Mouse (Mus musculus) liver, embryonic 14 days (tissue): ENCODE data around the gene Npcd. TPM values are rescaled to one million over a fixed set of nuclear protein-coding genes. Genes with fewer than 3 reads are reported as not detected.

Source experiments
- polyA plus RNA-seq: library from polyadenylated mRNA; depleted of rRNA; stranded (reverse); fragments of >200 nt; gene quantifications from 2 replicates; pipeline ENCODE4 v1.2.3, GENCODE M21; 2012; rRNA removed

Gene Npcd
- 0.03 TPM in 1 of 2 replicates, not detected in the other for polyA plus RNA-seq

DNA sequence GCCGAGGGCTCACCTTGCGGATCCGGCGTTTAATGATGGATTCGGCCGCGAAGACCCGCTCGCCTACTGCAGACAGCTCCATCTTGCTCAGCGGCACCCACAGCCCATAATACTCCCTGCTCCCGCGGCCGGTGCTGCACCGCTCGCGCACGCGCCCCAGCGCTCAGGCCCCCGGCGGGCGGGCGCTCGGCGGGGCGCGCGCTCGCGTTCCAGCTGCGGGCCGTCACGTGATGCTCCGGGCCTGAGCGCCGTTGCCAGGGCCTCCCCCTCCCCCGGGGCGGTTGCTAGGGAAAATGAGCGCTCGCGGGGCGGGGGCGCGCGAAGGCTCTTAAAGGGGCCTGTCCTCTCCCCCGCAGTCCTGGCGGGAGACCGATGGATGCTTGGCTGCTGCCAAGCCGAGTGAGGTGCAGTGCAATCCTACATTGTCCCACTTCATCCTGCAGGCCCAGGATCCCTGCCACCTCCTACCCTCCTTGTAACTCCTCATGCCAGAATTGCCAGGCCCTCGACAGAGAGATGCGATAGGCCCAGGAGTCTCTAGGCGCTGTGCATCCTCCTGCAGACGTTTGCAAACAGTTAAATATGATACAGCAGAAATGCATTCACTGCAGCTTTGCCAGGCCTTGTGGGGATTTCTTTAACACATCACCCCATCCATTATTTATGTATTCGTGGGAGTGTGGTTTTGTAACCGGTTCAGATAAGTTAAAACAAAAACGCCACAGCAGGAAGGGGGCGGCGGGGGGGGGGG lies at the start of gene Npcd, which contains the start of gene Cbx6:
TSS of gene Npcd (minus strand) at position 108 of the 751 bp plus-strand sequence.
TSS of gene Cbx6 (minus strand) at position 559 of the 751 bp plus-strand sequence.

DNA sequence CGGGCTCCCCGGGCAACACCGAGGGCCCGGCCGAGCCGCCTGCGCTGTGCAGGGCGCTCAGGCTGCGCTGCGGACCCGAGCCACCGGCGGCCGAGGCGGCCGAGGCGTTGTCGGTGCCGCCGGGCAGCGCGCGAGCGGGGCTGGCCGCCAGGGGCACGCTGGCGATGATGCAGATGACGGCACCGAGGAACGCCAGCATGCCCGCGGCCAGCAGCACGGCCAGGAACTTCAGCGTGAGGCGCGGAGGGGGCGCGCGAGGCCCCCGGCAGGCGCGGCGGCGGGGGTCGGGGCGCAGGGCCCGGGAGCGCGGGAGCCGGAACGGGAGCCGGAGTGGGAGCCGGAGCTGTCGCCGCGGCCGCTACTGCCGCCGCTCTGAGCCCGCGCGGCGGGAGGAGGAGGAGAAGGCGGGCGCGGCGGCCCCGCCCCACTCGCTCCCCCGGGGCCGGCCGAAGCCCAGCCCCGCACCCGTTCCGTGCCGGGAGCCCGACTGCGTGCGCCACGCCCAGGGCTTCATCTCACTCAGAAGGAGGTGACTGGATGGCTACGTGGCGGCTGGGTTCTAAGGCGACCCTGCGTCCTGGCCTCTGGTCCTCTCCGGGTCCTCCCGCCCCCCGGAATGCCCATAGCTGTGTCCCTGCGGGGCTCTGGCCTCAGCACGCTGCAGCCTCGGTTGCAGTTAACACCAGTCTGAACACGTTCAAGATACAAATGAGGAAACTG lies 29.5 kb downstream of the Npcd start, which contains the start of gene Nptxr:
TSS of gene Nptxr (minus strand) at position 415 of the 720 bp plus-strand sequence.

DNA sequence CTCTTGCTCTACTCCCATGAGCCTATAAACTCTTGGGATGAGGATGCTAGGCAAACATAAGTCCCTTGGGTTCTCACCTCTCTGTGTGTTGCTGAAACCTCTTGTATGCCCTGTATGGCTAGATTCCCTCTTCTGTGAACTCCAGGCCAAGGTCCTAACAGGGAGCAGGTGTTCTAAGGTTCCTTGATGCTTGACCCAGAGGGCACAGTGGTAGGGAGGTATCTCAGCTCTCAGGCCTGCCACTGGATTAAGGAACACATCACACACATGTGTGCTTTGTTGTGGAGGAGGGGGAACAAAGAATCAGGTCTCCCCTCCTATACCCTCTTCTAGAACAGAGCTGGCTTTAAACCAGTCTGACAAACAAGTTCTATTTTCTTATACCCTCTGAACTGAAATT lies 56.3 kb downstream of the Npcd start, which contains the start of gene Dnal4:
TSS of gene Dnal4 (minus strand) at position 101 of the 400 bp plus-strand sequence.

DNA sequence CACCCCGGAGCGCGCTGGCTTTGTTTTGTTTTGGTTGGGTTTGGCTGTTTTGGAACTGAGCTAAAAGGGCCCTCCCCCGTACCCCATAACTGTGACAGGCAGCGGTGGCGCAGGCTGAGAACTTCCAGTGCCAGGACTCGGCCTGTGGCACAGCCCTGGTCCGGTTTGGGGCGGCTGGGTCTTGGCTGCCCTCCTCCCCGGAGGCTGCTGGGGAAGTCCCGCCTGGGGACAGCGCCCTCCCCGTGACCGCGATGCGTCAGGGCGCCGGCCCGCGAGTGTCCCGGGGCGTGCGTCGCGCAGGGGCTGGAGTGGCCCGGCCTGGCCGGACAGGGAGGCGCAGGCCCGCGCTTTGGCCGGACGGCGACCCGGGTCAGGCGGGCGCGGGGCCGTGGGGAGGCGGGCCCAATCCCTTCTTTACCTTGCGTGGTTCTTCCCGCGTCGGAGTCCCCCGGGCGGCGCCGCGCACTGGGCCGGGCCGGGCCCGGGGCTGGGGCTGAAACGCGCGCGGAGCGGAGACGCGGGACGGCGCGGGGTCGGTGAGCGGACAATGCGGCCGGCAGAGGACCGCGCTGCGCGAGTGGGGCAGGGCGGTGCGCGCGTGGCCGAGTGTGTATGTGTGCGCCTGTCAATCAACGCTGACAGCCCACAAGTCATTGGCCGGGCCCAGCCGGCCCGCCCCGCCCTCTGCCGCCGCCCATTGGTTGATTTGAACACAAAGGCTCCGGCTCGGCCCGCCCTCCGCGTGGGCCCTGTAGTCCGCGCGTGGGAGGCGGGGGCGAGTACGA lies 91.9 kb downstream of the Npcd start, which contains the start of gene Sun2:
TSS of gene Sun2 (minus strand) at position 616 of the 785 bp plus-strand sequence.

Other genes starting within 250 kb of the Npcd start
- 0.37 and 0.56 TPM in 2 replicates for gene Dmc1, start 229.1 kb downstream of the Npcd start, polyA plus RNA-seq
- 0.47 and 0.58 TPM in 2 replicates for gene Fam227a, start 175.3 kb downstream of the Npcd start, polyA plus RNA-seq
- gene Cby1, start 175.0 kb downstream of the Npcd start, polyA plus RNA-seq = 5.4 and 5.5 TPM in 2 replicates
- 59.4 and 75.8 TPM in 2 replicates for gene Tomm22, start 163.4 kb downstream of the Npcd start, polyA plus RNA-seq
- 17.7 and 22.5 TPM in 2 replicates for gene Josd1, start 146.3 kb downstream of the Npcd start, polyA plus RNA-seq
- 20.3 and 25.3 TPM in 2 replicates for gene Gtpbp1, start 143.4 kb downstream of the Npcd start, polyA plus RNA-seq
- 5.3 and 6.8 TPM in 2 replicates for gene Sun2, start 91.7 kb downstream of the Npcd start, polyA plus RNA-seq
- 5.7 and 5.9 TPM in 2 replicates for gene Dnal4, start 56.4 kb downstream of the Npcd start, polyA plus RNA-seq
- gene Nptxr, start 29.5 kb downstream of the Npcd start, polyA plus RNA-seq = 0.10 and 0.11 TPM in 2 replicates
- 6.3 and 7.2 TPM in 2 replicates for gene Cbx6, start 451 bp upstream of the Npcd start, polyA plus RNA-seq
- 27.3 and 33.4 TPM in 2 replicates for gene Apobec3, start 57.4 kb upstream of the Npcd start, polyA plus RNA-seq
- gene Cbx7, start 136.9 kb upstream of the Npcd start, polyA plus RNA-seq = 2.2 and 2.3 TPM in 2 replicates
- gene Pdgfb, start 180.7 kb upstream of the Npcd start, polyA plus RNA-seq = 1.4 TPM in 2 replicates